Mouse (Mus musculus) gastrocnemius, postnatal 36 days (tissue): ENCODE measurements at regions not wholly inside any gene's neighbourhood (a gene's known extent, or its start where the extent isn't known, plus 50 kb on each side); places are given as distances from the start of the nearest gene placed in this dataset.

Source experiments
- DNase-seq, 2 experiments: peaks; one replicate each; pipeline ENCODE4 v3.0.0; 2022
- intact Hi-C: fragments of 180-260 bp; cut with DNase I; formaldehyde crosslinking; loops from one replicate; pipeline ENCODE4 v1.15.1; 2025

DNA sequence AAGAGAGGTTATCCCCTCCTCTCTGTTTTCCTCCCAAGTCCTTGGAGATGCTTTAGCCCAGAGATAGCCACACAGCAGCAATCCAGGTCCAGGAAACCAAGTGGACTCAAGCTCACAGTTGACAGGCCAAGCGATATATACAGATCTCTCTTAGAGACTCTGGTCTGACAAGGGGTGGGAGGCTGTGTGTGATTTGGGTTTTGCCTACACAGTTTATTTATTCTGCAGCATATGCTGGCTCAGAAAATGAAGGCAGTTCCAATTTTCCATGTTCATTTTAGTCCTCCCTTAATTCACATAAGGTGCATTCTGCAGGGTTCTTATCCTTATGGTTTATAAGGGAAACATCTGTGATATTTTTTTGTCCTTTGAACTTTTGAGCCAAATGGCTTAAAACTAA lies 595.0 kb upstream of the Apob start:
- no peak for DNase-seq
- intact Hi-C loops, result no loop called here

DNA sequence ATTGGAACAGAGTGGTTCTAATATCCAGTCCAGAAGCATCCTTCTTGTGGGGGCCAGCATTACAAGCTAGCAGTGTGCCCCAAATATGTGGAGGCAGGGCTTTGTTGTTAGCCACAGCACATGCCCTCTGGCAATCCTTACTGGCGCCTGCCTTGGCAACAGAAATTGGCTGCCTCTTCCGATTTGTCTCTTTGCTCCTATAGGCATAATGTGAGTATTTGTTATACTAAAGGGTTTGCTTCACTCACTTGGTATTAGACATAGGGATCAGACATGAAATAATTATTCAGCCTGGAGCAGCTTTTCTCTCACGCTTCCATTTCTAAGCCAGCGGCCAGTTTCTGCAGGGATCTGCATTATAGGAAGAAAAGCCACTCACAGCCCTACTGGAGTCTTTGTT lies 573.6 kb upstream of the Apob start:
- DNase-seq, result no peak

DNA sequence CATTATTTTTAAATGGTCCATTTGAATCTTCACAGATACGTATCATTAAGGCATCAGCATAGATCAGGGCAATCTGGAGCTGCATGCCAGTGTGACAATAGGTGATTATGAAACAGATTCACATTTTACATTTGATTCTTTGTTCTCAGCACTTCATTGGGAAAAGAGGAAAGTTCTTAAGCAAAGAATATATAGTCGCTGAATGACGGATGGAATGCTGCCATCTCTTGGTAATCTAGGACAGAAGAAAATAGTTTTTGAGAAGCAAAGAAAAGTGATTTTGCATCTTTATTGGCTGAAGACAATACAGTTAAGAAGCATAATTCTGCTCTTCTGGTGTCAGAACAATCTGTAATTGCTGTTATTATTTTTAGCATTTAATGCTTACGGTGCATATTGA lies 565.6 kb upstream of the Apob start:
- intact Hi-C loops, result no loop called here
- no peak for DNase-seq

More for the DNA sequence above, 573.6 kb upstream of the Apob start:
- intact Hi-C loops, result no loop called here

DNA sequence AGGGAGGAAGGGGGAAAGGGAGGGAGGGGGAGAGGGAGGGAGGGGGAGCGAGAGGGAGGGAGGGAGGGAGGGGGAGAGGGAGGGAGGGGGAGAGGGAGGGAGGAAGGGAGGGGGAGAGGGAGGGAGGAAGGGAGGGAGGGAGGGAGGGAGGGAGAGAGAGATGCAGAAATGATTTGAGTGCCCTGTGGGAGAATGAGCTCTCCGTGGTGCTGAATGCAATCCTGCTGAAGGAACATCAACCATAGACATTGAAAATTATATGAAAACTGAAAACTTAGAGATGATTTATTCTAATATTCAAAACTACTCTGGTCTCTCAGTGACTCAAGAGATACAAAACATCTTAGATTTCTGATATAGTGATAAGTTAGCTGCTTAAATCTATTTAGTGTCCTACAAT lies 557.2 kb upstream of the Apob start:
- intact Hi-C loops, result no loop called here

DNA sequence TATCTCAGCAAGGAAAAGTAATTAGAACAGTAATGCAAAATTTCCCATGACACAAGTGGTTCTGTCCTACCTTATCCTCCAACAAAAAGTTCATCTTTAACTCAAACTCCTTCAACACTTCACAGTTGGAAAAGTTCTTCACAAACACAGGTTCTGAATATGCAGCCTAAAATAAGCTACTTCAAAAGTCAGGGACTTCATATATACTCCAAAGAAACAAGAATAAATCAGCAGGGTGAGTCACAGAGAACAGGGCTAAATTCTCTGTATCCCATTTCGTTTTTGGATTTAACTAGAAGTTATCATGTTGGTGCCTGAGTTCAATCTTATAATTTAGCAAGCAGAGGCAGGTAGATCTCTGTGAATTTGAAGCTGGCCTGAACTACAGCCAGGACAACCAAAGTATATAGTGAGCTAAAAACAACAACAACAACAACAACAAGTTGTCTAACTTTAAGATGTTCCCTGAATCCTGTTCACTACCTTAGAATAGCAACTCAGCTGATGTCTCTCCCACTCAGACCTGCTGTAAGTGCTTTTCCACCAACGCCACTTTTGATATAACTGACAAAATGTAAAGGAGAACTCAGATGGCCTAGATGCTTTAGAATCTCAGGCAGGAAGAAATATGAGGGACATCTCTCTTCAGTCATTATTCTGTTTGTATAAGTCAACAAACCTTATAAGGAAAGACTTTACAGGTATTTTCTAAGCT lies 555.5 kb upstream of the Apob start:
- DNase-seq, result no peak
- intact Hi-C loops, result no loop called here

More for the DNA sequence above, 557.2 kb upstream of the Apob start:
- DNase-seq, result no peak

DNA sequence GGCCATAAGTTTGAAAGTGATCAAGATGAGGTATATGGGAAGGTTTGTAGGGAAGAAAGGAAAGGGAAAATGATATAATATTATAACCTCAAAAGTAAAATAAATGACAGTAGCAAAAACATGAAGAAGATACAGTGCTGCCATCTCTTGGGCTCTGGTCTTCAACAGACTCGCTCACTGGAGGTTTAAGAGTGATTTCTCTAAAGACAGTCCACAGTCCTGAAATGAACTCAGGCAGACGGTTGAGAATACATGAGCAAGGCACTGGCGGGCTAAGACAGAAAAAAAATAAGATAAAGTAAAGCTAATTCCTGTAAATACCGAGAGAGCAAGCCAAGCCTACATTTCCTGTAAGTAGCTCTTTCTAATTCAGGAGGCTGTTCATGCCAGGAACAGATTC lies 546.5 kb upstream of the Apob start:
- intact Hi-C loops, result no loop called here
- no peak for DNase-seq

DNA sequence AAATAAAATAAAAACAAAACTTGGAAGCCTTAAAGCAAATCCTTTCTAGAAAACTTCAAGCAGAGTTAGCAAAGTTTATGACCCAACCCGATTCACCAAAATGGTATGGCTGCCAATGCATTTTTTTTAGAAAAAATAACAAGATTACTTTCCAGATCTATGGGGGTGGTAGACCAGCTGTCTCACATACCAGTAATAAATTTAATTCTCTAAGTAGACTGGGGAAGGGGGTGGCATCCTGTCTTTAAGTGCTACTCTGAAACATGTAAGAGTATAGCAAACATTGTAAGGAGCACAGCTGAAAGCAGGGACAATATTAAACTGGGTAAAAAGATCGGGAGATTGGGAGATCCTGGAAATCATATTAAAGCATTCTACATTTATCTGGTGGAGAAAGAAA lies 532.2 kb upstream of the Apob start:
- intact Hi-C loops, result no loop called here
- DNase-seq, result no peak

DNA sequence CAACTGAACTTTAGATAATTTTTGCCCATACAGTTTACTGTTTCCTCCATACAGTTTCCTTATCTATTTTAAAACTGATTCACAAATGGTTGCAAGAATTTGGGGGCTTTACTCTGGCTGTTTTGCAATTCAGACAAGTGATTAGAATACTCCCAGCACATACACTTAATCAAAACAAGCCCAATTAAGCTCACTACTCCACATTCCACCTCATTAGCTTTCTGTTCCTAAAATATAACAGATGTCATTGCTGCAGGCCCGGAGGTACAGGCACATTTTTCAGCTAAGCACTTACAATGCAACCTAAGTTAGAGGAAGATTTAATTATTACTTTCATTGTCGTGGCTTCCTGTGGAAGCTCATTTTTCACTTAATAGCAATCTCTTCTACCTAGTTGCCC lies 526.9 kb upstream of the Apob start:
- intact Hi-C loops, result no loop called here
- no peak for DNase-seq

DNA sequence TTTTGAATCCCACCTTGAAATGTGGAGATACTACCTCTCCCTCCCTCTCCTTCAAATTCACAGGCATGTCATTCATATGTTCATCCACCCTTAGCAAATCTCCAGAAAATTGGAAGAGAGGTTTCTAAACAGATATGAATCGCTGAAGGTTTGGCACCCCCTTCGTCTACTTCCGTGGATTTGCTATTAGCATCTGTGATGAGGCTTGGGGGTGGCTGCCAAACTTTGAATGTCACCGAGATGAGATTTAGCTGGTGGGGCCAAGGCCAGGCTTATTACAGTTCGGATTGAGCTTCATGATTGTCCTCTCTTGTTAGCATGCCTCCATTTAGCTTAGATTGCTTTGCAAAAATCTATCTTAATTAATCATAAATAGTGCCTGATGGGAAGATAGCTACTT lies 520.4 kb upstream of the Apob start:
- no peak for DNase-seq
- intact Hi-C loops, result no loop called here

DNA sequence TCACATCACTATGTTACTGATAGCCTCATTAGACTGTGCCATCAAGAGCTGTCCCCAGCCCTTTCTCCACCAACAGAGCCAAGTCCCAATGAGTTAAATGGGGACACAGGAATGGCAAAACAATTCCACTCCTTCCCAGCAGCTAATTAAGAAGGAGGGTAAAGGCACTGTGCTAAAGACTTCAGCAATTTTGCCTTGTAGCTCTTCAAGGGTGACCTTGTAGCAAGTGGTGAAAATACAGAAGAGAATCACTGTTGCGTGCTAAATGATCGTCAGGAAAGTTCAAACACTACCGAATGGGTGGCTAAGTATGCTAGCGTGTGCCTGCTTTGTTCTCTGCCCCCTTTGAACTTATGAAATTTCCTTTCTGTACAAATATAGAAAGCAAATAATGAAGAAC lies 519.9 kb upstream of the Apob start:
- DNase-seq, result no peak
- intact Hi-C loops, result no loop called here

DNA sequence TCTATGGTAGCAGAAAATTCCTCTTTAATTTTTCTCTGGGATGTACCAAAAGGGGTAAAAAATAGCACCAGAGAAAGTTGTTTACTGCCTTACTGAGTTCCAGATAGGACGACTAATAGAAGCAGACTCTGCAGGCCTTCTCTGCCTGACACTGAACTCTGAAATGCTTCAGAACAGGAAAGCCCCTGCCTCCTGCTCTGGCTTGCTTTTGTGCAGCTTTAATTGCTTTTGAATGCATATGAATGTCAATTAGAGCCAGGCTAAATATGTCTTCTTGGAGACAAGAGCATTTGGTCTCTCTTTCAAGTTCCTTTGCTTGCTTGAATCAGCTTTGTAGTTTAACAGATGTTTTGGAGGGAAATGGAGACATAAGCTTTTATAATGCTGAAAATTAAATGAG lies 512.5 kb upstream of the Apob start:
- DNase-seq, result no peak
- intact Hi-C loops, result no loop called here

DNA sequence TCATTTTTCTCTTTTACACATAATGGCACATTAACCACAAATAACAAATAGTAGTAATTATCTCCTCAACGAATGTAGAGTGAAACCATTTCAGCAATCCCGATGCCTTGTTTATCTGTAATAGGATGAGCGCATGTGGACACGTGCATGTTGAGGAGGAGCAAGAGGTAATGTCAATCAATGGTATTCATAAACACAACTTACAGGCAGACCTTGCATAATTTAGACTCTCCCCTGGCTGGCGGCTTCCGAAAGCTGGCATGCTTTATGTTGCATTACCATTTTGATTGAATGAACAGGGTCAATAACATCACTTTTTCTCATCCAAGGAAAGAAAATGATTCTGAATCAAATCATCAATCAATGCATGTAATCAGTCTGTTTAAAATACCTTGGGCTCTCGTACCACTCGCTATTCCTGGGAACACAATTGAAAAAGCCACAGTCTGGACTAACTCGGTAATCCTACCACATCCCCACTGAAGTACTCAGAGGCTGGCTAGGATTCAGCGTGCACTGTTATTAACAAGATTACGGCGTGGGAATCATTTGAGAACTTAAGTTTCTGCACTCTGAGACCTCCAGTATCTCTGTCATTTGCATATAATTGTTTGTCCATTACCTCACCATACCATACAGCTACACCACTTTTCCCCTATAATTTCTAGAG lies 464.7 kb upstream of the Apob start:
- intact Hi-C loops, result no loop called here
- DNase-seq, result no peak

DNA sequence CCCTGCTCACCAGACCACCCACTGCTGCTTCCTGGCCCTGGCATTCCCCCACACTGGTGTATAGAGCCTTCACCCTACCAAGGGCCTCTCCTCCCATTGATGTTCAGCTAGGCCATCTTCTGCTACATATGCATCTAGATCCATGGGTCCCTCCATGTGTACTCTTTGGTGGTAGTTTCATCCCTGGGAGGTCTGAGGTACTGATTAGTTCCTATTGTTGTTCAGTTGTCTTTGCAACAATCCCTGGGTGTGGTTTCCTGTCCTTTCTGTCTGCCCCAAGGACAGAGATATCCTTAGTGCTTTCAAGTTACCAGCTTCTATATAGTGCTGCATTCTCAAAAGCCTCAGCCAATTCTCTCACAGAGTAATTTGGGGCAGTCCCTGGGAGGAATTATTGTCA lies 440.1 kb upstream of the Apob start:
- no peak for DNase-seq
- intact Hi-C loops, result no loop called here

DNA sequence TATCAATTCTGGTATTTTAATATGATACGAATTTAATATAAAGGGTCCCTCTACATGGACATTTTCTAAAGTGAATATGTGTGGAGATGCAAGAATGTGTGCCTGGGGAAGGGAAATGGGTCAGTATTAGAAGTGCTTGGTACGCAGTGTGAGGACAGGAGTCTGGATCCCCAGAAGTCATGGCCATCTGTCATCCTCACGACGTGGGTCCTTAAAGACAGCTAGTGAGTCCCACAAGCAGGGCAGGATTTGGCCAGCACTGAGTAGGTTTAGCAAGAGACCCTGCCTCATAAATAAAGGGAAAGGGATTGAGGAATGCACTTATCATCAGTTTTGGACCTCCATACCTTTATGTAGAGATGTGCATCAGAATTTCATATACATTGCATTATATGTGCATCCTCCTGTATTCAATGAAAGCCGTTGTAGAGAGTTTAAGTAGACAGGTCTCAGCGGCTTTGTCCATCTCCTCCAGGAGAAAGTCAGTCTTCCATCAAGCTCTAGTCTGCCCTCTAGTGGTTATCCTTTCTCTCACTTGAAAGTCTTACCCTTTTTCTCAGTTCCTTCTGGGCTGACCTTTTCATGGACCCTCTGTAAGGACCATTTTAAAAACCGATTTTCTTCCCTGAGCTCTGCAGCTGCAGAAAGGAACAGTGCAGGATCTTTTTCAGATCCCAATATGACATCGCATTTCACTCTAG lies 434.0 kb upstream of the Apob start:
- no peak for DNase-seq
- intact Hi-C loops, result no loop called here

DNA sequence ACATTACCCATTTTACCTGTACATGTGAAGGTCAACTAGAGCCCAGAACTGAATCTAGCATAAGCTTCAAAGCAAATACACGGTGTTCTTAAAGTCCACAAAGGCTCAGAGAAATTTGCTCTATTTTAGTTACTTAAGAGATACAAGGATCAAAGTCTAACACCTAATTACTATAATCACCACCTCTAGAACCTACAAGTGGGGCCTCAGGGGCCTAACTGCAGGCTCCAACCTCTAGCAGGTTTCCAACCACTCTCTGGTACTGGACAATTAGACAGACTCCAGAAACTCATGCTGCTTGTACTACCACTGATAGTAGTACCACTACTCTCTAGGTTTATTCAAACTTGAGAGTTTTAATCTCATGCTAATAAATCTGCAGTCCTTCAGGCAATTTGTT lies 428.7 kb upstream of the Apob start:
- intact Hi-C loops, result no loop called here
- no peak for DNase-seq

DNA sequence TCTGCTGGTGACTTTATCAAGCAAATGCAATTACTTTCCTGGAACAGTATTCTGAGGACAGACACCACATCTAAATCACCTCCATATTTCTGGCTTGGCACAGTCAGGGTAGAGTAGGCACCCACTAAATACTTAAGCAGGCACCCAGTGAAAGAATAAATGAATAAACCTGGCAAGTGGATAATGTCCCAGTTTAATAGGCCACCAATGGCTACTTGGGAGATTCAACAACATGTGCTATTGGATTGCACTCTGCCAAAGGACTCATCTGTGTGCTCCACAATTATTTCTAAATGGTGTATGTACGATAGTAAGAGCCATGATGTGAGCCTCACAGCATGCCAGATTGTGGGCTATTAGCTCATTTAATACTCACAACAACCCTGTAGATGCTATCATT lies 417.2 kb upstream of the Apob start:
- no peak for DNase-seq
- intact Hi-C loops, result no loop called here

DNA sequence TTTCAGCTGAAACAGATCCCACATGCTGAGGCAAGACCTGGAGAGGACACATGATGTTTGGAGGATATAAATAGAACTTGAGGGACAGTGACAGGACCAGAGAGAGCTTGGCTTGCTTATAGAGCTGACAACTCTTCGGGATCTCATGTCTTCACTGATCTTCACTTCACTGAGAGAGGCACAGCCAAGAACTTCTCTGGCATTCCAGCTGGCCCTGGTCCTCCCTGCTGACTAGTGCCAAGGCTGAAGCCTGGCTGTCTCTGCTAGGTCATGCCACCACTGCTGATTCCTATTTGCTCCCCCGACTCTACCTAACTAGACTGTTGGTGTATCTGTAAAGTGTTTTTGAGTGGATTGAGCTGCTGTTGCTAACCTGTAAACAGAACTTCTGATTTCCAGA lies 401.4 kb upstream of the Apob start:
- intact Hi-C loops, result no loop called here
- no peak for DNase-seq

DNA sequence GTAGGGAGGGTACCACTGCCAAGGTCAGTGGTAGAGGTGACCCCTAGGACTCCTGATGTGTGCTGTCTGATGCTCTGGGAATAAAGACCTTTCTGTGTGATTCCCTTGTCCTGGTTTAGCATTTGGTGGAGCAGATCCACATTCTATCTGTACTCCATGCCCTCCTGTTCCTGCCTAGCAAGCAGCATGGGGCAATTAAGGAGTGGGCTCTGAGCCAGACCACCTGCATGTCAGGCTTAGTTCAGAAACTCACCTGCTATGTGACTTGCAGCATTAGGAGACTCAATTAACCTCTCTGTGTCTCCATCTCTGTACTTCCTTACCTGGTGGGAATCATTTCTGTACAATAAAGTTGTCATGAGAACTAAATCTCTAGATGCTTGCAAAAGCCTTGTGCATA lies 389.9 kb upstream of the Apob start:
- intact Hi-C loops, result no loop called here
- DNase-seq, result no peak

DNA sequence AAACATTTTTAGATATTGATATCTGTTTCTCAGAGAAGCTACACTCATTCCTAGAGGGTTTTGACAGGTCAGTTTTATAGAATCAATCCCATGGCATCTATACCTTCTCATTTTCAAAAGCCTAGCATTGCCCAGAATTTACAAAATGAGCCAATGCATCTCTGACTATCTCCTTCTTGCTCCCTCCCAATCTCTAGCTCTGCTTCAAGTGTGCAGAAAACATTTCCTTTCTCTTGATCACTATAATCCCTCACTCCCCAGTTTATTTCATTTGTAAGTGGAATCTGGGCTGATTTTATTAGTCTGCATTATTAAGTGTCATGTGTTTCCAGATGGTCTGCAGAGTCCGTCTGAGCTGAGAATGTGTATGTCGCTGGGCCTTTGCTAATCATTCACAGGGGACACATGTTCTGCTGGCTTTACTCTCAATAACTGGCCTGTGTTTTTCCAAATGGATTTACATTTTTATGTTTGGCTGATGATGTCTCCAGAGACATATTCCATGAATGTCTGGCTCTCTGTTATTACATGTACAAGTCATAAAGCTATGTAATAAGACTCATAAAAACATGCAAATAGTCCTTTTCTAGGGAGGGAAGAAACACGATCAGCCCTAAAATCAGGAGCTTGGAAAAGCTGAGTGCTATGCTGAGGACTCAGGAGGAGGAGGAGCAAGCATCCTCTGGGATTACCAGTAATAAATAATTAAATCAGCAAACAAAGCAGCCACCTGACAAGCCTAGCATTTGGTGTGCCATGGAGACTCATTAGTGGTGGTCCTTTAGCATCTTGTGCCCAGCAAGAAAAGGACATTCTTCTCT lies 366.0 kb upstream of the Apob start:
- intact Hi-C loops, result no loop called here
- DNase-seq, result no peak

DNA sequence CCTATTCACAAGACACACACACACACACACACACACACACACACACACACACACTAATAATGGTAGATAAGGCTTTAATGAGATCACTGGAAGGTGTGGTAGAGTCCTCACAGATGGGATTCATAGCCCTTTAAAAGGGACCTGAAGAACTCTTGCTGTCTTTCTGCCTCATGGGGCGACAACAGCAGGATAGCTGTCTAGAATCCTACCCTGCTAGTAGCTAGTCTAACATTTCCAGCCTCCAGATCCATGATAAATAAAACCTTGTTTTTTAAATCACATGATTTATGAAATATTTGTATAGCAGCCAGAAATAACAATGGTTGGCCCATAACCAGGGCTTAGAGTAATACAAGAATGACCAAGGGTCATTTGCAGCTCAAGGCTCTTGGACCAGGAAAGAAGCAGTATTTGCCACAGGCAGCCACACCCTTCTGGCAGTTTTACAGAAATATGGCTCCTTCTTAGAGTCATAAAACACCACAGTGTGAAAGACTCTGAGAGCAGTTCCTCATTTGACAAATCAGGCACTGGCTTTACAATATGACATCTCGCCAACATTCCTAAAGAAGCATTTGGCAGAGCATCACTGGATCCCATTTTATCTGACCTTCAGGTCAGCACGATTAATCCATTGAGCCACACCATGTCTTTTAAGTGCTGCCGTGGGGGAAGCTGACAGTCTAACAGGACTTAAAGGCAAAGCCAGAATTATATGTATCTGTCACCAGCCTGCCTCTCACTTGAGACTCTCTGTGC lies 340.9 kb upstream of the Apob start:
- intact Hi-C loops, result no loop called here
- no peak for DNase-seq

DNA sequence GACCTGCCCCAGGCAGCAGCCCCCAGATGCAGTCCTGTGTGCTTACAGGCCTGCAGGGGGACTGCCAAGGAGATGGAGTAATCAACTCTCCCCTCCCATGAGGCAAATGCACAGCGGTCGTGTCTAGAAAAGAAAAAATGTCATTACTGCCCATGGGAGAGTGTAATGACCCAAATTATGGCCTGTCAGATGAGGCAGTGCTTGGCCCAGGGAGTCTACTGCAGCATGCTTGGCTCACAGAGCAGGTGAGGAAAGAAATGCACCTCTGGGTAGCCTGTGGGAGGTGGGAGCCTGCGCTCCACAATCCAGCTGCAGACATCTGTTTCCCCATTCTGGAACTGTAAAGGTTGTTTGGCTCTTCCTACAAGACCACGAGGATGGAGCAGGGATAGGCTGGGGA lies 339.8 kb upstream of the Apob start:
- no peak for DNase-seq
- intact Hi-C loops, result no loop called here
